Mouse (Mus musculus): ENCODE data around the gene Spon1.

DNA sequence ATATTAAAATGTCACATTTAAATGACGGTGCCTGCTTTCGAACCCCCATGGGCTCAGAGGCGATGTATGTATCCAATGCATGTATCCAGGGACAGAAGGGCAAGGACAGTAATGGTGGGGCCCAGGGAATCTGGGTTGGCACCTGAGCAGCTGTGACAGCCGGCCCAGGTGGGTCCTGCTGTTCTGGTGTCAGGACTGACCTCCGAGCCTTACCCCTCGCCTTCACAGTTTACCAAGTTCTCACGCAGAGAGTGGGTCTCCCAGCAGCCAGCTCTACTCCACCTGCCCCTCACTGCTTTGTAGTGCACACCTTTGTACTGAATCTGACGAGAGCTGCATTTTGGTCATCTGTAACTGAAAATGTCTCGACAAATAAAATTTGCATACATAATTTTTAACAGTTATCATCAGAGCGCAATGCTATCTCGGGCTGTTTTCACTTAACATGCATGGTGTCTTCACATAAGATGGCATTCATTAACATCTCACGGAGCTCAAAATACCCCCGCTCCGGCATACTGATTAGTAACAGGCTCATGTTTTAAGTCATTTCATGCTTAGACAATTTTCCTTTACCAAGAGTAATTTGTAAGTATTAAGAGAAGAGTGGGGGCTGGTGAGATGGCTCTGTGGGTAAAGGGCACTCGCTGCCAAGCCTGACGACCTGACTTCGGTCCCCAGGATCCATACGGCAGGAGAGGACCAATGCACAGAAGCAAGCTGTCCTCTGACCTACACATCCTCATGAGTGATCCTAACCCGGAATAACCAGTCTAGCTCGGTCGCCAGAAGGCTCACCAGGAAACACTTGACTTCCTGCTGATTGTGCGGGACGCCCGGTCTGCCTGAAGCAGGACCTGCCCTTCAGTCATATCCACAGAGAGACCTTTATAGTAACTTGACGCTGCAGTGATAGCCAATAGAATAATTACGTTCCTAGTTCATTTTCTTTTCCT lies 277.5 kb downstream of the Spon1 start:
- TF ChIP-seq POLR2A (IDR thresholded peaks at IDR 0.05; ENCODE audit: borderline replicate concordance, low read depth, low read length): no peak
- TF ChIP-seq CTCF (IDR thresholded peaks at IDR 0.05; ENCODE audit: low read depth, low read length): no peak

All from bone marrow macrophage, adult 2 months (primary cell).